In genomic region chr12:80594781-80595180, GRCm38 (mm10) we compare ENCODE assay signal across 17 mouse cellular contexts.
"Had no signal": no experiment of that assay in that cellular context is flagged by ENCODE, and none has a peak within 500 bp of the region (broad histone marks: within the 10 kb centered on the region; RNA-seq: fewer than 3 reads in every experiment).

No protein-coding gene starts in this region.

- H3K4me3 ChIP-seq: midbrain, embryonic 10.5 days; midbrain, embryonic 12.5 days; myocyte; neural tube, embryonic 13.5 days; neural tube, embryonic 15.5 days had no signal

- DNase-seq: lung, adult 18-20 months; lung, postnatal 4 days; midbrain, embryonic 14.5 days; retina, postnatal 1 day; right cerebral cortex, adult 18-20 months; right cerebral cortex, postnatal 25 days; right cerebral cortex, postnatal 4 days; spleen, adult 18-20 months; thymus, adult 2 months; thymus, postnatal 25 days; thymus, postnatal 4 days had no signal

- H3K27ac ChIP-seq: midbrain, embryonic 10.5 days; midbrain, embryonic 12.5 days; neural tube, embryonic 13.5 days; neural tube, embryonic 15.5 days had no signal

- ATAC-seq: midbrain, embryonic 16.5 days had no signal
